Mouse (Mus musculus): ENCODE results near the gene Fam83e.

Fam83e gene

GRCm38 (mm10) chr7:45702316-45702715, 18.7 kb upstream of the Fam83e start:
- DNase-seq (ENCODE audit: low spot score): no peak

GRCm38 (mm10) chr7:45702809-45703520, 18.0 kb upstream of the Fam83e start:
- no peak for DNase-seq (ENCODE audit: low spot score)

GRCm38 (mm10) chr7:45703521-45704033, 17.4 kb upstream of the Fam83e start:
- no peak for DNase-seq (ENCODE audit: low spot score)

GRCm38 (mm10) chr7:45704046-45704559, 16.9 kb upstream of the Fam83e start:
- DNase-seq (ENCODE audit: low spot score): no peak

GRCm38 (mm10) chr7:45704730-45705442, 16.1 kb upstream of the Fam83e start, which contains the start of gene Dbp:
Gene Dbp, plus strand, starts transcription at chr7:45705088.
- peak; percentile 87 for DNase-seq (ENCODE audit: low spot score)

GRCm38 (mm10) chr7:45705443-45705864, 15.6 kb upstream of the Fam83e start:
- DNase-seq (ENCODE audit: low spot score): no peak

GRCm38 (mm10) chr7:45705873-45706281, 15.1 kb upstream of the Fam83e start:
- DNase-seq (ENCODE audit: low spot score): no peak

- DNase-seq (ENCODE audit: low spot score): peak; percentile 72
Measured at GRCm38 (mm10) chr7:45706721-45707241, 14.2 kb upstream of the Fam83e start.

- DNase-seq (ENCODE audit: low spot score): peak; percentile 79
Measured at GRCm38 (mm10) chr7:45707375-45707967, 13.5 kb upstream of the Fam83e start.

GRCm38 (mm10) chr7:45708221-45708761, 12.7 kb upstream of the Fam83e start:
- DNase-seq (ENCODE audit: low spot score): no peak

- DNase-seq (ENCODE audit: low spot score): no peak
Measured at GRCm38 (mm10) chr7:45709036-45709435, 12.0 kb upstream of the Fam83e start.

- no peak for DNase-seq (ENCODE audit: low spot score)
Measured at GRCm38 (mm10) chr7:45709677-45710355, 11.2 kb upstream of the Fam83e start.

GRCm38 (mm10) chr7:45710477-45711191, 10.4 kb upstream of the Fam83e start:
- DNase-seq (ENCODE audit: low spot score): no peak

- DNase-seq (ENCODE audit: low spot score): no peak
Measured at GRCm38 (mm10) chr7:45711316-45712021, 9.5 kb upstream of the Fam83e start.

GRCm38 (mm10) chr7:45712022-45712757, 8.8 kb upstream of the Fam83e start:
- DNase-seq (ENCODE audit: low spot score): no peak

GRCm38 (mm10) chr7:45713396-45713795, 7.6 kb upstream of the Fam83e start:
- no peak for DNase-seq (ENCODE audit: low spot score)

GRCm38 (mm10) chr7:45713881-45714520, 7.0 kb upstream of the Fam83e start:
- no peak for DNase-seq (ENCODE audit: low spot score)

GRCm38 (mm10) chr7:45714630-45715089, 6.4 kb upstream of the Fam83e start:
- no peak for DNase-seq (ENCODE audit: low spot score)
